ENCODE assay signal across 10 mouse cellular contexts in genomic region chr9:114887699-114888098, GRCm38 (mm10). TPM values are rescaled to one million over a fixed set of nuclear protein-coding genes. Genes with fewer than 3 reads are reported as not detected.
A peak's percentile ranks its signal among the peaks of the same experiment; 100 is the strongest.
DNase-seq lines count a peak whose midpoint lies in the region; TF ChIP-seq lines count a peak whose summit lies in the region.
"Had no signal": no experiment of that assay in that cellular context is flagged by ENCODE, and none has a peak within 500 bp of the region (broad histone marks: within the 10 kb centered on the region; RNA-seq: fewer than 3 reads in every experiment).

No protein-coding gene starts in this region.

- no peak overlapping the region for H3K4me3 ChIP-seq in cortical plate, adult 2 months (ENCODE audit: insufficient read depth, low read length)
- H3K4me3 ChIP-seq: heart, embryonic 13.5 days had no signal

- TF ChIP-seq POLR2A in cortical plate, adult 2 months (IDR thresholded peaks at IDR 0.05; ENCODE audit: extremely low read depth, insufficient read depth, low read length), result no peak

- peak; percentile 42 for TF ChIP-seq CTCF in cortical plate, adult 2 months (IDR thresholded peaks at IDR 0.05; ENCODE audit: extremely low read depth, insufficient read depth, low read length)

- intact Hi-C loops in left cerebral cortex, postnatal 14 days (cut with DNase I), result loop anchor here (5.0 kb wide), 1 partner anchor 70 kb away; no protein-coding TSS in a partner anchor
- intact Hi-C loops in left cerebral cortex, postnatal 36 days (cut with DNase I), result loop anchor here (5.0 kb wide), 1 partner anchor 90 kb away; no protein-coding TSS in a partner anchor

- H3K27ac ChIP-seq in cortical plate, adult 2 months (ENCODE audit: insufficient read depth, low read length), result no peak overlapping the region
- H3K27ac ChIP-seq: heart, embryonic 13.5 days had no signal

- peak; percentile 26 for DNase-seq in adrenal gland, adult 2 months
- no peak for DNase-seq in adrenal gland, adult 18-20 months (ENCODE audit: low spot score in 2 of 2)
- DNase-seq in left cerebral cortex, postnatal 14 days (ENCODE audit: low spot score in 2 of 2), result peak; percentile 12 to 50
- no peak for DNase-seq in left cerebral cortex, postnatal 36 days (ENCODE audit: low spot score in 2 of 2)
- DNase-seq in lung, postnatal 36 days, result peak; percentile 75
- DNase-seq in layer of hippocampus, postnatal 25 days (ENCODE audit: extremely low spot score in 1 of 2, low spot score in 1 of 2), result no peak
- DNase-seq in T-cell, adult 2 months (ENCODE audit: low spot score), result no peak

- H3K4me1 ChIP-seq in cortical plate, adult 2 months (ENCODE audit: control insufficient read depth, insufficient read depth, low read length), result no peaks in the 10 kb centered on the region
- H3K4me1 ChIP-seq: heart, embryonic 13.5 days had no signal

RNA-seq across cellular contexts. Expression of gene Cmtm8, which starts 43.7 kb away (rescaled TPM):
- total RNA-seq in adrenal gland, adult 2 months (2021), result 1 to 10 TPM; 4.9 to 7.3 TPM
- 23.2 and 32.4 TPM in 2 replicates for polyA plus RNA-seq in adrenal gland, adult 2 months (2012; rRNA removed)
- 1 to 10 TPM; 5.8 to 7.3 TPM for total RNA-seq in adrenal gland, adult 18-20 months (2021)
- total RNA-seq in left cerebral cortex, postnatal 14 days (2021), result 1 to 10 TPM; 1.6 to 2.3 TPM
- 1 to 10 TPM; 2.2 TPM for total RNA-seq in left cerebral cortex, postnatal 36 days (2021)
- 4.7 and 4.9 TPM in 2 replicates for polyA plus RNA-seq in cortical plate, adult 2 months (2012; rRNA removed)
- total RNA-seq in layer of hippocampus, postnatal 25 days (2021), result 1 to 10 TPM; 1.8 to 2.0 TPM
- polyA plus RNA-seq: G1E had no signal

RNA-seq across cellular contexts. Expression of gene Gpd1l, which starts 46.1 kb away (rescaled TPM):
- 10 to 100 TPM; 30.9 to 33.1 TPM for total RNA-seq in adrenal gland, adult 2 months (2021)
- 10.8 and 12.4 TPM in 2 replicates for polyA plus RNA-seq in adrenal gland, adult 2 months (2012; rRNA removed)
- 10 to 100 TPM; 20.1 to 35.0 TPM for total RNA-seq in adrenal gland, adult 18-20 months (2021)
- total RNA-seq in left cerebral cortex, postnatal 14 days (2021), result 10 to 100 TPM; 96.1 to 96.2 TPM
- 10 to 100 TPM; 84.5 to 94.5 TPM for total RNA-seq in left cerebral cortex, postnatal 36 days (2021)
- 72.9 and 76.0 TPM in 2 replicates for polyA plus RNA-seq in cortical plate, adult 2 months (2012; rRNA removed)
- total RNA-seq in layer of hippocampus, postnatal 25 days (2021), result 10 to 100 TPM; 78.2 to 84.7 TPM

Comparison
In these comparisons a context has a peak if more than half of its experiments do, and no peak if none do; other contexts are left out.
1. DNase-seq: peak in adrenal gland, adult 2 months (single experiment), left cerebral cortex, postnatal 14 days (2 of 2) and lung, postnatal 36 days (single experiment); none in adrenal gland, adult 18-20 months (0 of 2), left cerebral cortex, postnatal 36 days (0 of 2), layer of hippocampus, postnatal 25 days (0 of 2) and T-cell, adult 2 months (single experiment).